Mouse (Mus musculus): ENCODE results near the gene Drg1.

Gene Drg1

DNA sequence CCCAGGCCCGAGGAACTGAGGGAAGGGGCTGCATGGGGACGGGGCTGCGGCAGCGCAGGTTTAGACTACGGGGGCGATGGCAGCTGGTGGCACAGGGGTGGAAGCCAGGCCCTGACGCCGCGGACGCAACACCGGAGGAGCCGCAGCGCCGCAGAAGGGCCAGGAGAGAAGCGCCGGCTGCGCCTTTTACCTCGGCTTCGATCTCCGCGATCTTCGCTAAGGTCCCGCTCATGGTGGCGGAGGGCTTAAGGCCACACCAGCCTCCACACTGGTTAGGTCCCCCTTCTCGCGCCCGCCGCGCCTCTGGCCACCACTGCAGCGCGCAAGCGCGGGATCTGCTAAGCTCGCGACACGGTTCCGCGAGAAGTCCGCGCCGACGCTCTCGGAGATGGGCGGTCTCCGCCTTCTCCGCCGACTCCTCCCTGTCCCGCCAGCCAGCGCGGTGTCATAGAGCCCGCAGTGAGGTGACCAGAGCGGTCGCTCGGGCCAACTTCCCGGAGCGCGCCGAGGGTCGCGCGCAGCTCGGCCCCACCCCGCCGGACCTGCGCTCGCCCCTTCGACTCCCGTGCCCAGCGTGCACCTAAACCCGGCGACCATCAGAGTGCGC lies at the start of gene Drg1:
TSS of gene Drg1 (minus strand) at position 337 of the 607 bp plus-strand sequence.
- peak; percentile 86 to 90 for DNase-seq (ENCODE audit: low spot score in 2 of 2)

DNA sequence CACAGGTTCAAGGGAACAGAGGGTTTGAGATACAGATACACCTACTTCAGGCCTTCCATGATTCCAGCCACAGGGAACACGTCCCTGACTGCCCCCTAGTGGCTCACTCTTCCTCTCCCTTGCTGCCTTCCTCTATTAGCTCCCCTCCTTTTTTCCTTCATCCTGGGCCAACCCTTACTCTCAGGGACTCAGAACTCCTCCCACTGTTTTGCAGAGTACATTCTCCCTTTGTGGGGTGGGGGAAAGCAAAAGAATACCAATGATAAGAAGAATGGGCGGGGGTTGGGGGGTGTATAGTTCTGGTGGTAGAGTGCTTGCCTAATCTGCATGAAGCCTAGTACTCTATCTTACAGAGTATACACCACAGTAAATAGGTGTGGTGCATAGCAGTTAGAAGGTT lies 47.9 kb upstream of the Drg1 start:
- DNase-seq (ENCODE audit: low spot score in 2 of 2) = no peak

DNA sequence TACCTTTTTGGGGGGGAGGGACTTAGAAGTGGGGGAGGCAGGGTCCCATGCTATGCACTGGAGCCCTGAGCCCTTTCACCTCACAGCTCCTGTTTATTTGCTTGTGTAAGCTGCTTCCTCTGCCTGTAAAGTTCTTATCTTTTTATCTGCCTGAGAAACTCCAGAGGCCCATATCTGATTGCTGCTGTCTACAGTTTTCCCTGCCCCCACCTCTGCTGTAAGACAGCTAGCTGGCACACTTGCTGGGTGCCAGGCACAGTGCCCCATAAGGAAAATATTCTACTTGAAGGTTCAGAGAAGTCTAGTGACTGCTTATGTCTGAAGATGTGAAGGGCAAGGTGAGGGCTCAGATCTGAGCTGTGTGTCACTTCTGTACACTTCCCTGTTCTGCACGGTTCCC lies 47.1 kb upstream of the Drg1 start:
- no peak for DNase-seq (ENCODE audit: low spot score in 2 of 2)

DNA sequence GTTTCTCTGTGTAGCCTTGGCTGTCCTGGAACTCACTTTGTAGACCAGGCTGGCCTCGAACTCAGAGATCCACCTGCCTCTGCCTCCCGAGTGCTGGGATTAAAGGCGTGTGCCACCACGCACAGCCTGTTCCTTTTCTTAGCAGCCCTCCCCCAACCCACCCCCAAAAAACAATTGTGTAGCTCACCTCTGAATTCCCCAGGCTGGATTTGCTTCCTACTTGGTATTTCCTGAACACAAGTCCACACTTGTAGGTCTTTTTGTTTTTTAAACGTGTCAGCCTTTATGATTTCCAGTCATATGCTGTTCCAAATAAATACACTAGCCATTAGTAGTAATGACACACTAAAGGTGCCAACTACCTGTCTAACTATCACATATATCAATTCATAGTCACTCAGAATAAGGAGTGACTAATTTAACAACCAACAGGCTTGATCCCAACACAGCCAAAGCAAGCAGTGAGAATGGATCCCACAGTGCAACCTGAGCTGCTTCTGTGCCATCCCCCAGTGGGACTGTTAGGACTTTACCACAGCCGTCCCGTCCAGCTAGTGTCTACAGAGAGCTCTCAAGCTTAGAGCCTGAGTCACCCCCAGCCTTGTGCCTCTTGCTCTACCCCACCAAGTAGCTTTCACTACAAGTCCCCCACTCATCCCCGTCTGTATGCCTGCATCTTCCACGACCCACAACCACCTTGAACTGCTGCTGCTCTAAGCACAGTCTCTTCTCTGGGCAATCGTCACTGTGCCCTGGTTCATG lies 45.6 kb upstream of the Drg1 start:
- DNase-seq (ENCODE audit: low spot score in 2 of 2) = no peak

GRCm38 (mm10) chr11:3310789-3311585 lies 44.8 kb upstream of the Drg1 start:
- no peak for DNase-seq (ENCODE audit: low spot score in 2 of 2)

GRCm38 (mm10) chr11:3309884-3310283 lies 43.7 kb upstream of the Drg1 start:
- DNase-seq (ENCODE audit: low spot score in 2 of 2) = no peak

DNA sequence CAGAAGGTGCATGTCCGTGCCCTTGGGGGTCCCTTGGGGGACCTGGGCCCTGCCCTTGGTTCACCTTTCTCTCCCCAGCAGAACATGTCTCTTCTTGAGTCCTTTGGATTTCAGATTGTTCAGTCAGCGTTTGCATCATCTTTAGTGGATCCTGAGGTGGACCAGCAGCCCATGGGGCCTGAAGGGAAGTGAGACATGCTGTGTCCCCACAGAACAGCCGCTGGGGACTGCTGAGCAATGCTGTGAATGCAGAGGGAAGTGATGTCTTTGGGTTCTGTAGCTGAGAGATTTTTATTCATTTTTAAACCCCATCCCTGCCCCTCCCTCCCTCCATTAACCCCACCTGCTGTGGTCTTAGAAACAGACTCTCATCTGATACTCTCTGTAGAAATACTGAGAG lies 41.7 kb upstream of the Drg1 start:
- no peak for DNase-seq (ENCODE audit: low spot score in 2 of 2)

DNA sequence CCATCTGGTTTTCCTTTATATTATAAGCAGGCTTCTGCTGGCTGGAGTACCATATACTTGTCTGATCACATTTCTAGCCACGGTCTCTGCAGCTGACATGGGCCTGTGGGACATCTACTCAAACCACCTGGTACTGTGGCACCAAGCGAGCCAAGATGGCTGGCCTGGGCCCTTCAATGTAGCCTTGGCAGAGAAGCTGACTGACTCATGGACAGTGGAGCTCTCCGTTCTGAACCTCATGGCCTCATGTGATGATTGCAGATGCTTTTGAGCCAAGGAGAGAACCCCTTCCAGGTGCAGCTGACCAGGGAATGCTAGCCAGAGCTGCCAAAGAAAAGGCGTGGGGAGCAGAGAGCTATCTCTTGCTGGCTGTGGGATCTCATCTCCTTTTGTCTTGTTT lies 39.6 kb upstream of the Drg1 start:
- no peak for DNase-seq (ENCODE audit: low spot score in 2 of 2)

DNA sequence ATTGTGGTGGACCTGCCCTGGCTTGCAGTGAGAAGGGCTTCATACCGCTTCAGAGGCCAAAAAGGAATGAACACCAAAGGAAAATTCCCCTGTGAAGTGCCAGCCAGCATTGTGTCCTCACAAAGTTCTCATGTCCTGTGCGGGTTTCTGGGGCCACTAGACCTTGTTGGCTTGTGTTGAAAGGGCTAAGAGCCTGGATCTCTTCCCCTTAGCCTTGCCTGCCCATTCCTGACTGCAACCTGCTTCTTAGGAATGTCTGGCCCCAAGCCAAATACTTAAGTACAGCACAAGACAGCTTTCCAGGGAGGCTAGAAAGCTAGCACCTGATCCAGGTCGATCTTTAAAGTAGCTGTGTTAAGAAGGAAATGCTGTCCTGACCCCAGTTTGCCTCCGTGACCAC lies 36.6 kb upstream of the Drg1 start:
- DNase-seq (ENCODE audit: low spot score in 2 of 2) = no peak

DNA sequence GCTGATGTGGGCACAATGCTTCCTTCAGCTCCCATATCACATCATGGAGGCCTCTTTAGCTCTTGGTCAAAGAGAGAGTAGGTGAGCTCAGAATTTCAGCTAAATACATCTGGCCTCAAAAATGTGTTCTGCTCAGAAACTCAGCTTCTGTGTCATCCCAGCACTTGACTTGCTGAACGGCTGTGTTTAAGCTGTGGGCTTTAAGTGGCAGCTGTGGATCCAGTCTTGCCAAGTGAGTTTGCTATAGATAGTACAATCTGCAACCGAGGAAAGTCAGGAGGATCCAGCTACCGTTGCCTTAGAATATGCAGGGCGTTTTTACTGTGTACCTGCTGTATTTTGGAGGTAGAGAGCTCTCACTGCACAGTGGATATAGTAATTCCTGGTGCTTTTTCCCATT lies 36.2 kb upstream of the Drg1 start:
- no peak for DNase-seq (ENCODE audit: low spot score in 2 of 2)

DNA sequence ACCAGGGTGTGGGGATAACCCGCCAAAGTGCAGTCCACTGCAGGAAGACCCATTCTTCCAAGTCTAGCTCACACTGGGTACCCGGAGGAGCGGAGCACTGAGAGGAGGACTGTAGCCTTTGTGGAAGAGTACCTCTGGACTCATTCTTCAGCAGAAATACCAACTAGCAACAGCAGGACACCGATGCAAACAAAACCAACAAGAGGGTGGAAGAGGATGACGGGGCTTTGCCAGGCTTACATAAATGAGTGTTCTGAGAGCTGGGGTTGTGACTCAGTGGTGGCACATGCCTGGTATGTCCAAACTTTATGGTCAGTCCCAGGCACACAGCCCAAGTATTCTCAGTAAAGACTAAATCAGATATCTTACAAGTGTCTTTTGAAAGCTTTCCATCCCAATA lies 34.9 kb upstream of the Drg1 start:
- DNase-seq (ENCODE audit: low spot score in 2 of 2) = no peak

GRCm38 (mm10) chr11:3298813-3299185 lies 32.6 kb upstream of the Drg1 start:
- DNase-seq (ENCODE audit: low spot score in 2 of 2) = no peak

DNA sequence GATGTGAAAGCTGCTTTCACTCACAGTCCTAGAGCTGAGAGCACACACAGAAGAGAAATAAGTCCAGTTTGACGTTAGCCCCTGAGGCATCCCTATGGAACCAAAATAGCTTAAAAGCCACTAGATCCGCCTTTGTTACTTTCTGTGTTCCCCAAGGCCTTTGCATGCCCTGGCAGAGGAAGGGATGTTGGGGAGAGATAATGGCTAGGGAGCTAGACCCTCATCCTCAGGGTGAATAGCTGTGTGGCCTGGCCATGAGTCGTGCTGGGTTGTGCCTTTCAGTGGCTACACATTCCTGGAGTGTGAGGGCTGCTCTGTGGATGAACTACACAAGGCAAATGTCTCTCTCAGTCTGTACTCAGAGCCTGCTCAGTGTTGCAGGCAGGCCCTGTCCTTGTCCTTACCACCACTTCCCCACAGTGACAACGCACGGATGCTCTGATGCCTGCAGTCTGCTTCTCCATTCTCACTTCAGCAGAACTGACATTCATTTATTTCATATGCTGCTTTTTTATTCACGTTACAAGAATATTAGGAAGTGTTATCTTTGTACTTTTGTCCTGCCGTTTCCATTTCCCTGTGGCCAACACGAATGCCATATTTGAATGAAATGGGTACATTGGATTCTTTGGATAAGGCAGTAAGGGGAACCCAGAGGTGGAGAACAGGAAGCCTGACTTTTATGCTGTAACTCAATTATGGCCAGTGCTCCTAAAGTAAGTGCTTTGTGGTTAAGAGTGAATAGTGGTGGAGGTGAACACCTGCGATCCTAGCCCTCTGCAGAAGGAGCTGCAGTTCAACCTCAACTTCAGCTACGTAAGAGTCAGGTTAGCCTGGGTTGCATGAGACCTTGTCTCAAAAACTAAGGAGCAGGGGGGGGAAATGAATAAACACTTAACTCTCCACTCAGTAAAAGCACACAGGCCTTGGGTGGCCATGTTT lies 31.9 kb upstream of the Drg1 start:
- no peak for DNase-seq (ENCODE audit: low spot score in 2 of 2)

DNA sequence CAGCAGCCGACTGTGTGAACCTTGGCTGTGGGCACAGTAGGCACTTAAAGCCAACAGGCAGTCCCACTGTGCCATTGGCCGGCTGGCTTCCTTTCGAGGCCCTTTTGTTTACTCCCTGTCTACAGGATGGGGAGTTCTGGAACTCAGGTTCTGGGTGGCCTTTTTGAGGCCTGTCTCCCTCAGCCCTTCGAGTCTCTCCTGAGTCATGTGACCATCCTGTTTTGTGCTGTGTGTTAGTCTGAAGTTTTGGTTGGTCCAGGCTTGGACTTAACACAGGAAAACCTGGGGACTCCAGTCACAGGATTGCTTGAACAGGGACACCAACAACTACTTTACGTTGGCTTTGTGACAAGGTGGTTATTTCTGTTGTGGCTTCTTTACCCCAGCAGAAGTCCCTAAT lies 29.8 kb upstream of the Drg1 start:
- DNase-seq (ENCODE audit: low spot score in 2 of 2) = no peak

- DNase-seq (ENCODE audit: low spot score in 2 of 2) = no peak
Measured at GRCm38 (mm10) chr11:3294641-3295040, 28.4 kb upstream of the Drg1 start.

- no peak for DNase-seq (ENCODE audit: low spot score in 2 of 2)
Measured at GRCm38 (mm10) chr11:3293361-3293760, 27.1 kb upstream of the Drg1 start.

GRCm38 (mm10) chr11:3292711-3293249 lies 26.6 kb upstream of the Drg1 start:
- DNase-seq (ENCODE audit: low spot score in 2 of 2) = no peak

DNA sequence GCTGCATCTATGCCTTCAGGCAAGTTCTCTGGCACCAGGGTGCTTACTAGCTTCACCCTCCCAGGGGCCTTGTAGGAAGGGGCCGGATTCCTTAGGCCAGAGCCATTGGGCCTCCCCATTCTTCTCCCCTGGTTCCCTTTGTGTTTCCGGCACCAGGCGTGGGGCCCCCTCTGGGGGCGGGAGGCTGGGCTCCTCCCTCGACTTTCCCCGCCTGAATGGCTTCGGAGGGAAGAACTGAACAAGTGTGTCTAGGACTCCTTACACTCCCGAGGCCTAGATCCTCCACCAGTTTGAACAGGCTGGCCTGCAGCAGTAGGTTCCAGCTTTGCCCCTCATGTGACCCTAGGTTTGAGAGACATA lies 25.8 kb upstream of the Drg1 start:
- peak; percentile 36 to 38 for DNase-seq (ENCODE audit: low spot score in 2 of 2)

DNA sequence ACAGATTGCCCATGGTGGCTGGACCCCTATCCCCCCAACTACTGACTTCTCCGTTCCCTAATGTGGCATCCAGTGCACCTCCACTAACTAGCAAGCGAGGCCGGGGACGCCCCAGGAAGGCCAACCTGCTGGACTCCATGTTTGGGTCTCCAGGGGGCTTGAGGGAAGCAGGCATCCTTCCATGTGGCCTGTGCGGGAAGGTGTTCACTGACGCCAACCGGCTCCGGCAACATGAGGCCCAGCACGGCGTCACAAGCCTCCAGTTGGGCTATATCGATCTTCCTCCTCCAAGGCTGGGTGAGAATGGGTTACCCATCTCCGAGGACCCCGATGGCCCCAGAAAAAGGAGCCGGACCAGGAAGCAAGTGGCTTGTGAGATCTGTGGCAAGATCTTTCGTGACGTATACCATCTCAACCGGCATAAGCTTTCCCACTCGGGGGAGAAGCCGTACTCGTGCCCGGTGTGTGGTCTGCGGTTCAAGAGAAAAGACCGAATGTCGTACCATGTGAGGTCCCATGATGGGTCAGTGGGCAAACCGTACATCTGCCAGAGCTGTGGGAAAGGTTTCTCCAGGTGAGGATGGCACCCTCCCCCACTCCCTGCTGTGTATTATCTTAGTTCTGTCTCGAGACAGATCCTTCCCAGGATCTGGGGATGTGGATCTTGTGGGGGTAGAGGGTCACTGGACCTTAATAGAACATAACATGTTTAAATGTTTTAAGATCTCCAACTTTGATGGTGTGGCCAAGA lies 25.3 kb upstream of the Drg1 start:
- DNase-seq (ENCODE audit: low spot score in 2 of 2) = peak in 1 of 2 experiments; percentile 18

GRCm38 (mm10) chr11:3290640-3291310 lies 24.6 kb upstream of the Drg1 start:
- peak; percentile 33 to 37 for DNase-seq (ENCODE audit: low spot score in 2 of 2)

Measured in spleen, postnatal 14 days (tissue).